In the genomic region with DNA sequence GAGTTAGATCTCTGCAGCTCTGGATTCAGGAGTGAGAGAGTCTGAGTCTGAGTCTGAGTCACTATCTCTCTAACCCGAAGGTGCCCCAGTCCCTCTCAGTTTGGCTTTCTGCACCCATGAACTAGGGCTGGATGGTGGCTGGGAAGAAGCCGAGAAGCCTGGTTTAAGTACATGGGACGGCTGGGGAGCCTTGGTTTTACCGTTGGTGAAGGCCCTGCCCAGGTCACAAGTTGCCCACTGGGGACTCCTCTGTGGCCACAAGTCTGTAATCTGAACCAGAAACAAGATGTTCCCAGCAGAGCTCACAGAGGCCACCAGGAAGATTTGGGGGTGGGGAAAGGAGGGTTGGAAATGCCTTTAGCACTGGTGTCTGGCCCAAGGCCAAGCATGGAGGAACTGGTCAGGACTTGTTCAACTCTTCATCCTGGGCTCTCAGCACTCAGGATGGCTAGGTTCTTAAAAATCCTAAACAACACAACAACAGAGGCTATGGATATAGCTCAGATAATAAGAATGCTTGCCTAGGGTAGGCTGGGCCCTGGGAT, we compare ENCODE assay signal across 8 mouse cellular contexts. TPM values are rescaled to one million over a fixed set of nuclear protein-coding genes. Genes with fewer than 3 reads are reported as not detected.
A peak's percentile ranks its signal among the peaks of the same experiment; 100 is the strongest.
DNase-seq lines count a peak whose midpoint lies in the region; ATAC-seq and TF ChIP-seq lines count a peak whose summit lies in the region.

No protein-coding gene starts in this region.

- no peak for ATAC-seq in kidney, embryonic 14.5 days (ENCODE audit: low FRiP score, low TSS enrichment)
- ATAC-seq in embryonic facial prominence, embryonic 13.5 days (ENCODE audit: insufficient number of reproducible peaks, insufficient read depth, low FRiP score, low TSS enrichment, low read depth): no peak
- no peak for ATAC-seq in kidney, postnatal 0 days (replicated peaks; ENCODE audit: low FRiP score, low read depth)
- ATAC-seq in stomach, embryonic 14.5 days (ENCODE audit: insufficient number of reproducible peaks, insufficient read depth, low FRiP score, low read depth): no peak
- no peak for ATAC-seq in CD4-positive, CD25-positive, alpha-beta regulatory T cell, adult 4 months
- ATAC-seq in hindbrain, embryonic 11.5 days (ENCODE audit: low FRiP score): no peak

- no peaks in the 10 kb centered on the region for H3K9me3 ChIP-seq in kidney, embryonic 14.5 days (ENCODE audit: control insufficient read depth, low read length)
- H3K9me3 ChIP-seq in embryonic facial prominence, embryonic 13.5 days: no peaks in the 10 kb centered on the region
- no peaks in the 10 kb centered on the region for H3K9me3 ChIP-seq in kidney, postnatal 0 days (replicated peaks; ENCODE audit: low read length)
- no peaks in the 10 kb centered on the region for H3K9me3 ChIP-seq in stomach, embryonic 14.5 days (ENCODE audit: control insufficient read depth, low read depth, low read length)
- H3K9me3 ChIP-seq in hindbrain, embryonic 11.5 days (ENCODE audit: control insufficient read depth, low read length): no peaks in the 10 kb centered on the region

- H3K9ac ChIP-seq in kidney, embryonic 14.5 days (ENCODE audit: low read depth, low read length): no peak overlapping the region
- H3K9ac ChIP-seq in embryonic facial prominence, embryonic 13.5 days: no peak overlapping the region
- no peak overlapping the region for H3K9ac ChIP-seq in kidney, postnatal 0 days (ENCODE audit: low read depth, low read length)
- no peak overlapping the region for H3K9ac ChIP-seq in stomach, embryonic 14.5 days (replicated peaks; ENCODE audit: low read depth, low read length)
- H3K9ac ChIP-seq in hindbrain, embryonic 11.5 days (ENCODE audit: low read depth, low read length): no peak overlapping the region

- no peak overlapping the region for H3K27ac ChIP-seq in kidney, embryonic 14.5 days (ENCODE audit: low read depth, low read length)
- H3K27ac ChIP-seq in embryonic facial prominence, embryonic 13.5 days: peak overlapping the region; percentile 86
- H3K27ac ChIP-seq in kidney, postnatal 0 days: peak overlapping the region; percentile 15; the same call in 1 of the 2 replicates
- H3K27ac ChIP-seq in stomach, embryonic 14.5 days (ENCODE audit: low read length): 0 out of 2 replicates have a peak overlapping the region, but pooled peaks have one; percentile 56
- H3K27ac ChIP-seq in hindbrain, embryonic 11.5 days (ENCODE audit: low read depth, low read length): no peak overlapping the region

- H3K4me1 ChIP-seq in kidney, embryonic 14.5 days (ENCODE audit: control insufficient read depth, insufficient read depth, low read length): peaks cover 18% of the 10 kb centered on the region
- H3K4me1 ChIP-seq in embryonic facial prominence, embryonic 13.5 days: peaks cover 96% of the 10 kb centered on the region
- peaks cover 26% of the 10 kb centered on the region for H3K4me1 ChIP-seq in kidney, postnatal 0 days (replicated peaks; ENCODE audit: insufficient read depth, low read length)
- H3K4me1 ChIP-seq in stomach, embryonic 14.5 days (ENCODE audit: control insufficient read depth, insufficient read depth, low read length): peaks cover 57% of the 10 kb centered on the region
- no peaks in the 10 kb centered on the region; the same call in 1 of the 2 replicates for H3K4me1 ChIP-seq in hindbrain, embryonic 11.5 days (replicated peaks; ENCODE audit: control insufficient read depth, insufficient read depth, low read length)

- no peaks in the 10 kb centered on the region for H3K36me3 ChIP-seq in kidney, embryonic 14.5 days (ENCODE audit: control insufficient read depth, insufficient read depth, low read length)
- no peaks in the 10 kb centered on the region for H3K36me3 ChIP-seq in embryonic facial prominence, embryonic 13.5 days
- no peaks in the 10 kb centered on the region for H3K36me3 ChIP-seq in kidney, postnatal 0 days (ENCODE audit: insufficient read depth, low read length)
- H3K36me3 ChIP-seq in stomach, embryonic 14.5 days (ENCODE audit: control insufficient read depth, insufficient read depth, low read length): no peaks in the 10 kb centered on the region
- no peaks in the 10 kb centered on the region for H3K36me3 ChIP-seq in hindbrain, embryonic 11.5 days (ENCODE audit: control insufficient read depth, insufficient read depth, low read length)

- peak; percentile 59 for DNase-seq in kidney, adult 11 months
- no peak for DNase-seq in kidney, postnatal 0 days (ENCODE audit: low spot score)
- no peak for DNase-seq in adrenal gland, postnatal 36 days
- no peak for DNase-seq in hindbrain, embryonic 11.5 days (ENCODE audit: low spot score)

- no peaks in the 10 kb centered on the region for H3K27me3 ChIP-seq in kidney, embryonic 14.5 days (ENCODE audit: control insufficient read depth, insufficient read depth, low read length)
- H3K27me3 ChIP-seq in embryonic facial prominence, embryonic 13.5 days: no peaks in the 10 kb centered on the region
- H3K27me3 ChIP-seq in kidney, postnatal 0 days (ENCODE audit: insufficient read depth, low read length): no peaks in the 10 kb centered on the region
- no peaks in the 10 kb centered on the region for H3K27me3 ChIP-seq in stomach, embryonic 14.5 days (ENCODE audit: control insufficient read depth, insufficient read depth, low read length)
- no peaks in the 10 kb centered on the region for H3K27me3 ChIP-seq in hindbrain, embryonic 11.5 days (ENCODE audit: control insufficient read depth, insufficient read depth, low read length)

- H3K4me3 ChIP-seq in kidney, embryonic 14.5 days (ENCODE audit: low read length): no peak overlapping the region
- H3K4me3 ChIP-seq in embryonic facial prominence, embryonic 13.5 days: no peak overlapping the region
- H3K4me3 ChIP-seq in kidney, postnatal 0 days (replicated peaks; ENCODE audit: low read depth, low read length): no peak overlapping the region
- H3K4me3 ChIP-seq in stomach, embryonic 14.5 days (ENCODE audit: low read depth, low read length): no peak overlapping the region
- H3K4me3 ChIP-seq in hindbrain, embryonic 11.5 days (ENCODE audit: low read depth, low read length): no peak overlapping the region

- H3K4me2 ChIP-seq in kidney, embryonic 14.5 days (replicated peaks; ENCODE audit: low read depth, low read length): no peak overlapping the region
- H3K4me2 ChIP-seq in embryonic facial prominence, embryonic 13.5 days: peak overlapping the region; percentile 40
- H3K4me2 ChIP-seq in kidney, postnatal 0 days (ENCODE audit: low read length): no peak overlapping the region
- no peak overlapping the region for H3K4me2 ChIP-seq in stomach, embryonic 14.5 days (replicated peaks; ENCODE audit: low read depth, low read length)
- H3K4me2 ChIP-seq in hindbrain, embryonic 11.5 days (replicated peaks; ENCODE audit: low read depth, low read length): no peak overlapping the region

- 68% methylated on average over 4 of the region's 4 CpGs for WGBS in kidney, embryonic 14.5 days
- WGBS in embryonic facial prominence, embryonic 13.5 days: 36% methylated on average over 4 of the region's 4 CpGs
- 63% methylated on average over 4 of the region's 4 CpGs for WGBS in kidney, postnatal 0 days
- 76% methylated on average over 4 of the region's 4 CpGs for WGBS in stomach, embryonic 14.5 days
- 82% methylated on average over 4 of the region's 4 CpGs for WGBS in hindbrain, embryonic 11.5 days

- TF ChIP-seq CTCF in kidney, postnatal 0 days (IDR thresholded peaks at IDR 0.05; ENCODE audit: low read depth): no peak

RNA-seq across cellular contexts. Expression of a gene that starts 13.6 kb away (rescaled TPM):
- polyA plus RNA-seq in kidney, embryonic 14.5 days (2014; fragmentation: Nextera tagmentation; extraction: Ambion mirVana): 57.6 and 84.2 TPM in 2 replicates
- polyA plus RNA-seq in embryonic facial prominence, embryonic 13.5 days (2015; fragmentation: Nextera tagmentation; extraction: Ambion mirVana): 176 and 188 TPM in 2 replicates
- 158 and 159 TPM in 2 replicates for polyA plus RNA-seq in kidney, postnatal 0 days (2015; fragmentation: Nextera tagmentation; extraction: Ambion mirVana)
- 204 and 219 TPM in 2 replicates for polyA plus RNA-seq in stomach, embryonic 14.5 days (2014; fragmentation: Nextera tagmentation; extraction: Ambion mirVana)
- 10 to 100 TPM; 27.3 to 33.1 TPM for polyA plus RNA-seq in CD4-positive, CD25-positive, alpha-beta regulatory T cell, adult 4 months (2017; shearing (Covaris generic))
- total RNA-seq in adrenal gland, postnatal 36 days (2021): 100 to 1,000 TPM; 405 to 505 TPM
- polyA plus RNA-seq in hindbrain, embryonic 11.5 days (2014; fragmentation: Nextera tagmentation; extraction: Ambion mirVana): 39.9 and 40.2 TPM in 2 replicates

Comparison
In these comparisons a context has a peak if more than half of its experiments do, and no peak if none do; other contexts are left out.
1. H3K27ac ChIP-seq: peak in embryonic facial prominence, embryonic 13.5 days (single experiment), kidney, postnatal 0 days (single experiment) and stomach, embryonic 14.5 days (single experiment); none in kidney, embryonic 14.5 days (single experiment) and hindbrain, embryonic 11.5 days (single experiment).